16 mouse cellular contexts compared by ENCODE assay signal in genomic region chr3:129573609-129574008, GRCm38 (mm10). TPM values are rescaled to one million over a fixed set of nuclear protein-coding genes. Genes with fewer than 3 reads are reported as not detected.
A peak's percentile ranks its signal among the peaks of the same experiment; 100 is the strongest.
DNase-seq lines count a peak whose midpoint lies in the region; ATAC-seq and TF ChIP-seq lines count a peak whose summit lies in the region.
"Had no signal": no experiment of that assay in that cellular context is flagged by ENCODE, and none has a peak within 500 bp of the region (broad histone marks: within the 10 kb centered on the region; RNA-seq: fewer than 3 reads in every experiment).

No protein-coding gene starts in this region.

- H3K9ac ChIP-seq in embryonic facial prominence, embryonic 14.5 days (ENCODE audit: low read depth, low read length), result no peak overlapping the region
- H3K9ac ChIP-seq in lung, postnatal 0 days (replicated peaks; ENCODE audit: low read depth), result no peak overlapping the region
- H3K9ac ChIP-seq: heart, embryonic 15.5 days; limb, embryonic 15.5 days had no signal

- peaks cover 4% of the 10 kb centered on the region for H3K4me1 ChIP-seq in embryonic facial prominence, embryonic 14.5 days (ENCODE audit: control insufficient read depth, insufficient read depth, low read length)
- H3K4me1 ChIP-seq in embryonic facial prominence, embryonic 10.5 days, result peaks cover 11% of the 10 kb centered on the region
- no peaks in the 10 kb centered on the region for H3K4me1 ChIP-seq in lung, postnatal 0 days (ENCODE audit: insufficient read depth, low read depth, low read length)
- H3K4me1 ChIP-seq in lung, adult 2 months (ENCODE audit: control insufficient read depth, insufficient read depth, low read length), result no peaks in the 10 kb centered on the region

- no peaks in the 10 kb centered on the region for H3K27me3 ChIP-seq in embryonic facial prominence, embryonic 14.5 days (replicated peaks; ENCODE audit: control insufficient read depth, insufficient read depth, low read length)
- H3K27me3 ChIP-seq in embryonic facial prominence, embryonic 10.5 days (replicated peaks; ENCODE audit: low read depth, poor library complexity, severe bottlenecking), result no peaks in the 10 kb centered on the region
- no peaks in the 10 kb centered on the region for H3K27me3 ChIP-seq in lung, postnatal 0 days (replicated peaks; ENCODE audit: insufficient read depth, low read length)
- H3K27me3 ChIP-seq: heart, embryonic 15.5 days; limb, embryonic 15.5 days had no signal

- no peaks in the 10 kb centered on the region for H3K9me3 ChIP-seq in embryonic facial prominence, embryonic 14.5 days (ENCODE audit: control insufficient read depth, low read length)
- H3K9me3 ChIP-seq in embryonic facial prominence, embryonic 10.5 days, result no peaks in the 10 kb centered on the region
- H3K9me3 ChIP-seq in lung, postnatal 0 days (ENCODE audit: low read length), result no peaks in the 10 kb centered on the region
- H3K9me3 ChIP-seq: heart, embryonic 15.5 days; limb, embryonic 15.5 days had no signal

- H3K27ac ChIP-seq in embryonic facial prominence, embryonic 14.5 days (replicated peaks; ENCODE audit: low read depth, low read length), result no peak overlapping the region
- H3K27ac ChIP-seq in embryonic facial prominence, embryonic 10.5 days (replicated peaks), result no peak overlapping the region
- no peak overlapping the region for H3K27ac ChIP-seq in lung, postnatal 0 days (ENCODE audit: low read length)
- H3K27ac ChIP-seq: heart, embryonic 15.5 days; hindbrain, postnatal 0 days; limb, embryonic 15.5 days had no signal

- no peak for TF ChIP-seq EP300 in lung, postnatal 0 days (IDR thresholded peaks at IDR 0.05)

- ATAC-seq in embryonic facial prominence, embryonic 14.5 days (ENCODE audit: low read depth), result 0 out of 2 replicates have a peak, but pooled peaks have one; percentile 41
- no peak for ATAC-seq in lung, postnatal 0 days
- ATAC-seq in megakaryocyte, adult 5-6 weeks (ENCODE audit: poor library complexity, severe bottlenecking), result peak; percentile 82
- ATAC-seq: hindbrain, postnatal 0 days had no signal

- TF ChIP-seq POLR2A in lung, adult 2 months (IDR thresholded peaks at IDR 0.05; ENCODE audit: borderline replicate concordance, extremely low read depth, low read depth, low read length), result no peak

- peaks cover 15% of the 10 kb centered on the region for H3K36me3 ChIP-seq in embryonic facial prominence, embryonic 14.5 days (ENCODE audit: control insufficient read depth, insufficient read depth, low read length)
- peaks cover 67% of the 10 kb centered on the region for H3K36me3 ChIP-seq in embryonic facial prominence, embryonic 10.5 days (replicated peaks)
- no peaks in the 10 kb centered on the region for H3K36me3 ChIP-seq in lung, postnatal 0 days (ENCODE audit: insufficient read depth, low read length)
- H3K36me3 ChIP-seq: heart, embryonic 15.5 days; limb, embryonic 15.5 days had no signal

- H3K4me3 ChIP-seq in embryonic facial prominence, embryonic 14.5 days (ENCODE audit: low read depth, low read length), result no peak overlapping the region
- no peak overlapping the region for H3K4me3 ChIP-seq in embryonic facial prominence, embryonic 10.5 days
- no peak overlapping the region for H3K4me3 ChIP-seq in lung, postnatal 0 days (ENCODE audit: low read depth, low read length)
- H3K4me3 ChIP-seq in lung, adult 2 months (replicated peaks; ENCODE audit: extremely low read depth, low read depth, low read length), result no peak overlapping the region
- H3K4me3 ChIP-seq: heart, embryonic 15.5 days; limb, embryonic 15.5 days had no signal

- TF ChIP-seq CTCF in lung, postnatal 0 days (IDR thresholded peaks at IDR 0.05), result no peak
- no peak for TF ChIP-seq CTCF in lung, adult 2 months (IDR thresholded peaks at IDR 0.05; ENCODE audit: insufficient read depth, low read length)

- 82% methylated on average over 4 of the region's 4 CpGs for WGBS in embryonic facial prominence, embryonic 14.5 days
- 87% methylated on average over 4 of the region's 4 CpGs for WGBS in embryonic facial prominence, embryonic 10.5 days
- WGBS in lung, postnatal 0 days, result 79% methylated on average over 4 of the region's 4 CpGs
- WGBS in lung, adult 2 months, result 75% methylated on average over 4 of the region's 4 CpGs

- H3K4me2 ChIP-seq in embryonic facial prominence, embryonic 14.5 days (ENCODE audit: low read depth, low read length), result no peak overlapping the region
- H3K4me2 ChIP-seq in lung, postnatal 0 days (replicated peaks; ENCODE audit: low read depth, low read length), result no peak overlapping the region
- H3K4me2 ChIP-seq: heart, embryonic 15.5 days; limb, embryonic 15.5 days had no signal

- peak; percentile 54 for DNase-seq in embryonic facial prominence, embryonic 14.5 days (ENCODE audit: low spot score)
- DNase-seq in embryonic facial prominence, embryonic 10.5 days (ENCODE audit: low spot score), result no peak
- DNase-seq in lung, postnatal 0 days (ENCODE audit: low spot score), result peak; percentile 31
- DNase-seq in lung, adult 2 months, result no peak
- peak; percentile 10 for DNase-seq in MN1 (ENCODE audit: low spot score)
- no peak for DNase-seq in left cerebral cortex, adult 8-10 months (ENCODE audit: low spot score in 2 of 2)
- no peak for DNase-seq in urinary bladder, postnatal 36 days (ENCODE audit: low spot score in 2 of 2)
- DNase-seq: adrenal gland, postnatal 25 days; cerebellum, adult 11 months; gastrocnemius, postnatal 25 days; kidney, postnatal 25 days; thymus, postnatal 14 days had no signal

RNA-seq across cellular contexts. Expression of gene Elovl6, which starts 41.5 kb away (rescaled TPM):
- 25.0 and 26.6 TPM in 2 replicates for polyA plus RNA-seq in embryonic facial prominence, embryonic 14.5 days (2014; fragmentation: Nextera tagmentation; extraction: Ambion mirVana)
- polyA plus RNA-seq in embryonic facial prominence, embryonic 10.5 days (2016; fragmentation: Nextera tagmentation; extraction: Ambion mirVana), result 50.6 and 53.1 TPM in 2 replicates
- 3.7 and 4.1 TPM in 2 replicates for polyA plus RNA-seq in lung, postnatal 0 days (2015; fragmentation: Nextera tagmentation; extraction: Ambion mirVana)
- polyA plus RNA-seq in lung, adult 2 months (2012; rRNA removed), result 11.3 and 25.1 TPM in 2 replicates
- 11.8 and 13.7 TPM in 2 replicates for total RNA-seq in megakaryocyte, adult 5-6 weeks (2015)
- total RNA-seq in megakaryocyte, adult 5-6 weeks (2017), result 9.5 and 10.6 TPM in 2 replicates
- total RNA-seq in left cerebral cortex, adult 8-10 months (2022), result 10 to 100 TPM; 23.5 to 30.4 (median 25.6) TPM

Comparison
In these comparisons a context has a peak if more than half of its experiments do, and no peak if none do; other contexts are left out.
1. DNase-seq: peak in embryonic facial prominence, embryonic 14.5 days (single experiment), lung, postnatal 0 days (single experiment) and MN1 (single experiment); none in embryonic facial prominence, embryonic 10.5 days (single experiment), lung, adult 2 months (single experiment), left cerebral cortex, adult 8-10 months (0 of 2) and urinary bladder, postnatal 36 days (0 of 2).